Mouse (Mus musculus) testis, adult 2 months (tissue): ENCODE results near the gene Pop5. TPM values are rescaled to one million over a fixed set of nuclear protein-coding genes. Genes with fewer than 3 reads are reported as not detected.

Source experiments
- H3K27ac ChIP-seq: fragments of 200-500 bp; 2 replicates; pipeline ENCODE4 v1.5.1; 2012; ENCODE audit warnings: low read depth, low read length; ENCODE audit not compliant: control insufficient read depth, insufficient read depth
- H3K27me3 ChIP-seq: fragments of 200-500 bp; 2 replicates; pipeline ENCODE4 v1.6.1; 2012; ENCODE audit warnings: mild to moderate bottlenecking, low read length, moderate library complexity; ENCODE audit not compliant: control insufficient read depth, insufficient read depth
- H3K36me3 ChIP-seq: fragments of 200-500 bp; 2 replicates; pipeline ENCODE4 v1.6.1; 2012; ENCODE audit warnings: mild to moderate bottlenecking, low read length; ENCODE audit not compliant: control insufficient read depth, insufficient read depth
- H3K4me1 ChIP-seq: fragments of 200-500 bp; 2 replicates; pipeline ENCODE4 v1.6.1; 2012; ENCODE audit warnings: low read length; ENCODE audit not compliant: control insufficient read depth, insufficient read depth
- H3K4me3 ChIP-seq: fragments of 200-500 bp; 2 replicates; pipeline ENCODE4 v1.5.1; 2012; ENCODE audit warnings: low read depth, mild to moderate bottlenecking, low read length, moderate library complexity, mixed read lengths; ENCODE audit not compliant: control insufficient read depth
- CTCF ChIP-seq: fragments of 200-500 bp; IDR thresholded peaks from 2 replicates; pipeline ENCODE4 v1.5.1; 2012; ENCODE audit warnings: low read depth, mild to moderate bottlenecking, inconsistent platforms, low read length, moderate library complexity; ENCODE audit not compliant: control insufficient read depth, insufficient read depth, insufficient replicate concordance
- POLR2A ChIP-seq: fragments of 200-500 bp; IDR thresholded peaks from 2 replicates; pipeline ENCODE4 v1.6.1; 2012; ENCODE audit warnings: low read depth, mild to moderate bottlenecking, inconsistent platforms, low read length, moderate library complexity; ENCODE audit not compliant: control insufficient read depth
- polyA plus RNA-seq: library from polyadenylated mRNA; depleted of rRNA; stranded (reverse); fragments of >200 nt; gene quantifications from 2 replicates; pipeline ENCODE4 v1.2.3, GENCODE M21; 2012; rRNA removed

Pop5 gene
- 15.5 and 16.2 TPM in 2 replicates for polyA plus RNA-seq

- H3K4me3 ChIP-seq: peak within 1 kb of the TSS; percentile 51
- no peak for TF ChIP-seq POLR2A
- TF ChIP-seq CTCF: peak; percentile 82; the same call in 1 of the 2 replicates
- H3K4me1 ChIP-seq: peaks cover 15% of the 10 kb centered on the region
- H3K27ac ChIP-seq: no peak within 1 kb of the TSS
- H3K36me3 ChIP-seq: no peaks in the 10 kb centered on the region
- H3K27me3 ChIP-seq: no peaks in the 10 kb centered on the region
These were observed at the start of gene Pop5 for GRCm38 (mm10) chr5:115235786-115236263. Gene Pop5, plus strand, starts transcription at chr5:115235836.

- Histone ChIP-seq H3K4me3 (peak overlapping the region; percentile 11), H3K27ac (no peak overlapping the region), H3K27me3 (no peaks in the 10 kb centered on the region), H3K4me1 (peaks cover 36% of the 10 kb centered on the region), H3K36me3 (no peaks in the 10 kb centered on the region)
- TF ChIP-seq CTCF: no peak
- TF ChIP-seq POLR2A: no peak
These were observed 49.1 kb upstream of the Pop5 start for GRCm38 (mm10) chr5:115186371-115187073.

- TF ChIP-seq CTCF (peak; percentile 88), POLR2A (no peak)
- no peaks in the 10 kb centered on the region for H3K27me3 ChIP-seq
- no peak overlapping the region for H3K27ac ChIP-seq
- peak overlapping the region; percentile 11 for H3K4me3 ChIP-seq
- no peaks in the 10 kb centered on the region for H3K36me3 ChIP-seq
- H3K4me1 ChIP-seq: peaks cover 35% of the 10 kb centered on the region
These were observed 48.2 kb upstream of the Pop5 start for GRCm38 (mm10) chr5:115187188-115188131.

- Histone ChIP-seq H3K4me1 (peaks cover 34% of the 10 kb centered on the region), H3K27me3 (no peaks in the 10 kb centered on the region; the same call in 1 of the 2 replicates), H3K36me3 (no peaks in the 10 kb centered on the region), H3K4me3 (no peak overlapping the region), H3K27ac (no peak overlapping the region)
- TF ChIP-seq CTCF: peak; percentile 93; the same call in 1 of the 2 replicates
- no peak for TF ChIP-seq POLR2A
These were observed 46.8 kb upstream of the Pop5 start for GRCm38 (mm10) chr5:115188824-115189223.

GRCm38 (mm10) chr5:115190081-115190480 is 45.6 kb upstream of the Pop5 start:
- Histone ChIP-seq H3K4me3 (no peak overlapping the region), H3K4me1 (peaks cover 25% of the 10 kb centered on the region)
- no peak for TF ChIP-seq POLR2A
- TF ChIP-seq CTCF: no peak

GRCm38 (mm10) chr5:115191880-115192827 is 43.5 kb upstream of the Pop5 start:
- H3K27ac ChIP-seq: no peak overlapping the region
- H3K27me3 ChIP-seq: no peaks in the 10 kb centered on the region; the same call in 1 of the 2 replicates
- H3K4me3 ChIP-seq: no peak overlapping the region
- H3K4me1 ChIP-seq: peaks cover 16% of the 10 kb centered on the region
- no peak for TF ChIP-seq CTCF
- TF ChIP-seq POLR2A: no peak
- no peaks in the 10 kb centered on the region for H3K36me3 ChIP-seq

More at GRCm38 (mm10) chr5:115190081-115190480, 45.6 kb upstream of the Pop5 start:
- Histone ChIP-seq H3K36me3 (no peaks in the 10 kb centered on the region), H3K27me3 (no peaks in the 10 kb centered on the region; the same call in 1 of the 2 replicates), H3K27ac (no peak overlapping the region)
